Mouse (Mus musculus) C2C12 (cell line): ENCODE measurements at regions not wholly inside any gene's neighbourhood (a gene's known extent, or its start where the extent isn't known, plus 50 kb on each side); places are given as distances from the start of the nearest gene placed in this dataset.

Experiments used
- CTCF ChIP-seq: IDR thresholded peaks from one replicate; pipeline ENCODE4 v1.5.1; 2011; ENCODE audit not compliant: control insufficient read depth, insufficient read depth, insufficient read length
- MYOD1 ChIP-seq: IDR thresholded peaks from one replicate; pipeline ENCODE4 v1.6.1; 2011; ENCODE audit warnings: low read depth; ENCODE audit not compliant: control insufficient read depth, insufficient read length
- USF1 ChIP-seq: IDR thresholded peaks from one replicate; pipeline ENCODE4 v1.6.1; 2011; ENCODE audit warnings: low read depth, mild to moderate bottlenecking, control low read depth, moderate library complexity

DNA sequence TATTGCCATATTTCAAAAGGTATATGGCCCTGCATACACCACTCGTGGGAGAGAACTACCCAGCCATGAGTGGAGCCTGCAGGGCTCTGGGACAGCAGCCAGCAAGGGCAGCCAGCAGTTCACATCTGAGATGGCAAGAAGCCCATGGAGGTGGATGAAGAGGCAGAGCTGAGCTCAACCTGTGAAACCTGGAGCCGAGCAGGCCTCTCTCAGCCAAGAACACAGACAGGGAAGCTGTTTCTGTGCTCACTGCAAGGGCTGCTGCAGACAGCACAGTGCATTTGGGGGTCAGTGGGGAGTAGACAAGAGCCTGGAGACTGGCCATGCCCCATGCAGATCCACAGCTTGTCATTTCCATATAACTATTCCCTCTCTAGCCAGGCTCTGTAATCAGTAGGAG is 173.4 kb downstream of the Rab28 start:
- no peak for TF ChIP-seq CTCF
- TF ChIP-seq MYOD1: no peak
- TF ChIP-seq USF1: no peak
